Mouse (Mus musculus): ENCODE measurements at regions not wholly inside any gene's neighbourhood (a gene's known extent, or its start where the extent isn't known, plus 50 kb on each side); places are given as distances from the start of the nearest gene placed in this dataset.

GRCm38 (mm10) chr6:127298105-127298504, 146.1 kb upstream of the Ccnd2 start:
- DNase-seq (ENCODE audit: low spot score in 2 of 2), result no peak

GRCm38 (mm10) chr6:127311192-127312054, 135.2 kb upstream of the Parp11 start:
- no peak for DNase-seq (ENCODE audit: low spot score in 2 of 2)

- no peak for DNase-seq (ENCODE audit: low spot score in 2 of 2)
Measured at GRCm38 (mm10) chr6:127317309-127317708, 129.3 kb upstream of the Parp11 start.

- DNase-seq (ENCODE audit: low spot score in 2 of 2), result no peak
Measured at GRCm38 (mm10) chr6:127318746-127319582, 127.7 kb upstream of the Parp11 start.

- no peak for DNase-seq (ENCODE audit: low spot score in 2 of 2)
Measured at GRCm38 (mm10) chr6:127320600-127320999, 126.0 kb upstream of the Parp11 start.

- no peak for DNase-seq (ENCODE audit: low spot score in 2 of 2)
Measured at GRCm38 (mm10) chr6:127321031-127321430, 125.6 kb upstream of the Parp11 start.

GRCm38 (mm10) chr6:127322398-127322797, 124.2 kb upstream of the Parp11 start:
- no peak for DNase-seq (ENCODE audit: low spot score in 2 of 2)

GRCm38 (mm10) chr6:127324984-127325383, 121.7 kb upstream of the Parp11 start:
- peak in 1 of 2 experiments; percentile 59 for DNase-seq (ENCODE audit: low spot score in 2 of 2)

GRCm38 (mm10) chr6:127325596-127326332, 120.9 kb upstream of the Parp11 start:
- DNase-seq (ENCODE audit: low spot score in 2 of 2), result no peak

GRCm38 (mm10) chr6:127326333-127326729, 120.3 kb upstream of the Parp11 start:
- DNase-seq (ENCODE audit: low spot score in 2 of 2), result no peak

- no peak for DNase-seq (ENCODE audit: low spot score in 2 of 2)
Measured at GRCm38 (mm10) chr6:127329191-127330014, 117.2 kb upstream of the Parp11 start.

- DNase-seq (ENCODE audit: low spot score in 2 of 2), result peak; percentile 41 to 60
Measured at GRCm38 (mm10) chr6:127330015-127330705, 116.5 kb upstream of the Parp11 start.

- no peak for DNase-seq (ENCODE audit: low spot score in 2 of 2)
Measured at GRCm38 (mm10) chr6:127331091-127331490, 115.5 kb upstream of the Parp11 start.

- DNase-seq (ENCODE audit: low spot score in 2 of 2), result no peak
Measured at GRCm38 (mm10) chr6:127334256-127334655, 112.4 kb upstream of the Parp11 start.

GRCm38 (mm10) chr6:127335462-127335886, 111.2 kb upstream of the Parp11 start:
- DNase-seq (ENCODE audit: low spot score in 2 of 2), result no peak

- DNase-seq (ENCODE audit: low spot score in 2 of 2), result no peak
Measured at GRCm38 (mm10) chr6:127335996-127336660, 110.5 kb upstream of the Parp11 start.

- peak; percentile 36 to 50 for DNase-seq (ENCODE audit: low spot score in 2 of 2)
Measured at GRCm38 (mm10) chr6:127336681-127337397, 109.8 kb upstream of the Parp11 start.

- DNase-seq (ENCODE audit: low spot score in 2 of 2), result no peak
Measured at GRCm38 (mm10) chr6:127337398-127337871, 109.2 kb upstream of the Parp11 start.

- no peak for DNase-seq (ENCODE audit: low spot score in 2 of 2)
Measured at GRCm38 (mm10) chr6:127338412-127338811, 108.2 kb upstream of the Parp11 start.

Measured in layer of hippocampus, adult 8-10 months (tissue).